Mouse (Mus musculus) myocyte (in vitro differentiated cells): ENCODE data around the gene Sox8. TPM values are rescaled to one million over a fixed set of nuclear protein-coding genes. Genes with fewer than 3 reads are reported as not detected.
A peak's percentile ranks its signal among the peaks of the same experiment; 100 is the strongest.

Source experiments
- H3K27me3 ChIP-seq: one replicate; pipeline ENCODE4 v1.6.1; 2011; ENCODE audit not compliant: control insufficient read depth, insufficient read depth, insufficient read length
- H3K36me3 ChIP-seq: one replicate; pipeline ENCODE4 v1.6.1; 2011; ENCODE audit not compliant: control insufficient read depth, insufficient read depth
- H3K4me2 ChIP-seq: one replicate; pipeline ENCODE4 v1.6.1; 2011; ENCODE audit warnings: low read depth, control low read depth
- H3K4me3 ChIP-seq: one replicate; pipeline ENCODE4 v1.5.1; 2011; ENCODE audit warnings: mild to moderate bottlenecking, control low read depth, moderate library complexity
- H3K79me2 ChIP-seq: one replicate; pipeline ENCODE4 v1.6.1; 2011; ENCODE audit not compliant: control insufficient read depth, insufficient read depth
- H3ac ChIP-seq: one replicate; pipeline ENCODE4 v1.6.1; 2011; ENCODE audit not compliant: control insufficient read depth, insufficient read length
- CEBPB ChIP-seq: IDR thresholded peaks from 2 replicates; pipeline ENCODE4 v1.6.1; 2011; ENCODE audit warnings: mild to moderate bottlenecking, moderate library complexity; ENCODE audit not compliant: poor library complexity, insufficient read depth, severe bottlenecking
- E2F4 ChIP-seq: IDR thresholded peaks from one replicate; pipeline ENCODE4 v1.6.1; 2011; ENCODE audit warnings: mild to moderate bottlenecking, control low read depth, moderate library complexity; ENCODE audit not compliant: insufficient read depth
- MAX ChIP-seq: IDR thresholded peaks from one replicate; pipeline ENCODE4 v1.6.1; 2011; ENCODE audit warnings: low read depth, mild to moderate bottlenecking, control low read depth
- MYOD1 ChIP-seq, 3 experiments: IDR thresholded peaks; one replicate each; pipeline ENCODE4 v1.6.1; 2011; ENCODE audit warnings: control low read depth in 2 of 3, low read depth in 2 of 3, mild to moderate bottlenecking in 2 of 3, moderate library complexity in 1 of 3; ENCODE audit not compliant: insufficient read length in 2 of 3, control insufficient read depth in 1 of 3
- MYOG ChIP-seq, 3 experiments: IDR thresholded peaks; one replicate each; pipeline ENCODE4 v1.6.1; 2011; ENCODE audit warnings: control low read depth in 2 of 3, low read depth in 2 of 3, mild to moderate bottlenecking in 2 of 3; ENCODE audit not compliant: insufficient read length in 2 of 3, control insufficient read depth in 1 of 3, insufficient read depth in 1 of 3
- POLR2A ChIP-seq: IDR thresholded peaks from one replicate; pipeline ENCODE4 v1.6.1; 2011; ENCODE audit warnings: low read depth, mild to moderate bottlenecking, control low read depth, moderate library complexity; ENCODE audit not compliant: insufficient read length
- POLR2AphosphoS2 ChIP-seq: IDR thresholded peaks from one replicate; pipeline ENCODE4 v1.6.1; 2011; ENCODE audit warnings: low read depth, control low read depth; ENCODE audit not compliant: insufficient read length
- REST ChIP-seq: IDR thresholded peaks from one replicate; pipeline ENCODE4 v1.6.1; 2011; ENCODE audit warnings: mild to moderate bottlenecking, control low read depth, moderate library complexity; ENCODE audit not compliant: insufficient read depth, insufficient read length
- SRF ChIP-seq: IDR thresholded peaks from one replicate; pipeline ENCODE4 v1.6.1; 2011; ENCODE audit warnings: low read depth; ENCODE audit not compliant: control insufficient read depth, insufficient read length
- TCF12 ChIP-seq: IDR thresholded peaks from one replicate; pipeline ENCODE4 v1.6.1; 2011; ENCODE audit warnings: mild to moderate bottlenecking, control low read depth; ENCODE audit not compliant: poor library complexity, insufficient read depth, severe bottlenecking
- TCF3 ChIP-seq: IDR thresholded peaks from one replicate; pipeline ENCODE4 v1.6.1; 2011; ENCODE audit warnings: low read depth, control low read depth; ENCODE audit not compliant: insufficient read length
- USF1 ChIP-seq: IDR thresholded peaks from one replicate; pipeline ENCODE4 v1.6.1; 2011; ENCODE audit warnings: low read depth, mild to moderate bottlenecking, control low read depth, moderate library complexity
- polyA plus RNA-seq: library from polyadenylated mRNA; unstranded; fragments of >200 nt; fragmentation: generic; extraction: Trizol; gene quantifications from one replicate; pipeline ENCODE4 v1.2.1, GENCODE M21; 2012; ENCODE audit warnings: missing spikeins

Gene Sox8
- polyA plus RNA-seq, 1 experiment = 14.3 TPM

GRCm38 (mm10) chr17:25602366-25602765 is 31.9 kb upstream of the Sox8 start:
- TF ChIP-seq MYOD1 (IDR thresholded peaks at IDR 0.05; ENCODE audit: control insufficient read depth in 1 of 3, insufficient read length in 2 of 3, low read depth in 2 of 3) (no peak), MAX (no peak), TCF12 (no peak), MYOG (IDR thresholded peaks at IDR 0.05; ENCODE audit: control insufficient read depth in 1 of 3, insufficient read depth in 1 of 3, insufficient read length in 2 of 3, low read depth in 2 of 3) (no peak), CEBPB (no peak), POLR2A (no peak), SRF (no peak), USF1 (no peak), E2F4 (no peak), TCF3 (no peak), POLR2AphosphoS2 (no peak), REST (no peak)
- no peak overlapping the region for H3K4me2 ChIP-seq
- H3K4me3 ChIP-seq = no peak overlapping the region
- H3K36me3 ChIP-seq = no peaks in the 10 kb centered on the region
- no peak overlapping the region for H3ac ChIP-seq
- no peaks in the 10 kb centered on the region for H3K79me2 ChIP-seq
- no peaks in the 10 kb centered on the region for H3K27me3 ChIP-seq

DNA sequence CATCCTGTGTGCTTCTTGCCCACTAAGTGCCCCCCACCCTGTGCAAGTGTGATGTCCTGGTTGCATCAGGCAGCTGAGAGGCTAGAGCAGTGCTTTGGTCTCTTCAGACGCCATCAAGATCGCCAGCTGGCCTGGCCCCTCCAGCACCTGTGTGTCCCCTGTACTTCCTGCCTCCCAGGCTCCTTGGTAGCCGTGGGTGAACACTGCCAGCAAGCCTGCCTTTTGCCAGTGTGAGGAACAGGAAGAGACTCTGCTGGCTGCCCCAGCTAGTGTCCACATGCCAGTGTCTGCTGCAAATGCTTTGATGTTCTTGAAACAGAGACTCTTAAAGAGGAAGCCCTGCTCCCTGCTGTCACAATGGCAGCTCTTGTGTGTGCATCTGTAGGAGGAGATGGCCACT is 27.1 kb upstream of the Sox8 start:
- no peak overlapping the region for H3ac ChIP-seq
- H3K27me3 ChIP-seq = no peaks in the 10 kb centered on the region
- TF ChIP-seq MYOG (IDR thresholded peaks at IDR 0.05; ENCODE audit: control insufficient read depth in 1 of 3, insufficient read depth in 1 of 3, insufficient read length in 2 of 3, low read depth in 2 of 3) (peak in 1 of 3 experiments; percentile 53), POLR2AphosphoS2 (no peak), SRF (no peak)
- H3K79me2 ChIP-seq = no peaks in the 10 kb centered on the region
- peaks cover 7% of the 10 kb centered on the region for H3K36me3 ChIP-seq
- no peak overlapping the region for H3K4me2 ChIP-seq
- H3K4me3 ChIP-seq = no peak overlapping the region

DNA sequence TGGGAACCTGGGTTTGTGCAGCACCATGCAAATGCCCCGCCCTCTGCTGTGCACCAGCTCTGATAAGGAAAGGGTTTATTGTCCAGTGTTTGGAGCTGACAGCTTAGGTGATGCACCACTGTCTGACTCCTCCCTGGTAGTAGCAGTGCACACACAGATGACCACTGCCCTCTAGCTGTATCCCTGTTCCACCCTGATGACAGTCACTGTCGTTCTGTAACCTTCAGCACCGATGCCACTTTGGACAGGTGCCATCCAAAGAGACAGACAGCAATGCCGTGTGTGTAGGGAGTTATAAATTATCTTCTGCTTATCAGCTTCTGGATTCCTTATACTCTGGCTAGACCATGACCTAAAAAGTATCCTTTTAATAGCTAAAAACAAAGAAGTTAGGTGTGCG is 25.0 kb upstream of the Sox8 start:
- TF ChIP-seq MYOG (IDR thresholded peaks at IDR 0.05; ENCODE audit: control insufficient read depth in 1 of 3, insufficient read depth in 1 of 3, insufficient read length in 2 of 3, low read depth in 2 of 3) = no peak
- H3K27me3 ChIP-seq = no peaks in the 10 kb centered on the region
- H3K4me2 ChIP-seq = no peak overlapping the region
- no peak overlapping the region for H3K4me3 ChIP-seq
- H3ac ChIP-seq = no peak overlapping the region
- H3K36me3 ChIP-seq = peaks cover 9% of the 10 kb centered on the region
- no peaks in the 10 kb centered on the region for H3K79me2 ChIP-seq

- Histone ChIP-seq H3K4me3 (no peak overlapping the region), H3K36me3 (peaks cover 15% of the 10 kb centered on the region), H3ac (no peak overlapping the region), H3K79me2 (no peaks in the 10 kb centered on the region), H3K27me3 (no peaks in the 10 kb centered on the region), H3K4me2 (no peak overlapping the region)
- TF ChIP-seq MYOG (IDR thresholded peaks at IDR 0.05; ENCODE audit: control insufficient read depth in 1 of 3, insufficient read depth in 1 of 3, insufficient read length in 2 of 3, low read depth in 2 of 3) (no peak), USF1 (no peak), CEBPB (no peak), MYOD1 (IDR thresholded peaks at IDR 0.05; ENCODE audit: control insufficient read depth in 1 of 3, insufficient read length in 2 of 3, low read depth in 2 of 3) (no peak), POLR2A (no peak), REST (no peak), SRF (no peak), TCF12 (no peak), E2F4 (no peak)
These were observed 23.1 kb upstream of the Sox8 start for GRCm38 (mm10) chr17:25593411-25594261.

DNA sequence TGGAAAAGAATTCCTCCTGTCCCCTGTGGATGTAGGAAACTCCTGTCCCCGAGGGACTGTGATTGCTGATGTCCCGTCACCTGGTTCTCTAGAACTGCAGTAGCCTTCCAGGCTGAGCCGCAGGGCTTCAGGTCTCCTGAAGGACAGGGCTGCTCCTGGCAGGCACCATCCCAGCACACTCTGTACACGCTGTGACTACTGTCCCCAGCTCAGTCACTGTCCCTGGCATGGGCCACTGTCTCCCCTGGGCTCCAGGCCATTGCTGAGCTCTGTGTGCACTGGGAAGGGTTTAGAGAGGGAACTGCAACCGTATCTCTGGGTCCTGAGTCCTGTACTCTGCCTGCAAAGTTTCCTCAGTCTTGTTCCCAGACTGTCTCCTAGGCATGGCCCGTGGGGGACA is 21.9 kb upstream of the Sox8 start:
- Histone ChIP-seq H3K4me2 (no peak overlapping the region), H3K27me3 (no peaks in the 10 kb centered on the region), H3K36me3 (peaks cover 16% of the 10 kb centered on the region), H3K79me2 (no peaks in the 10 kb centered on the region), H3ac (no peak overlapping the region), H3K4me3 (no peak overlapping the region)
- TF ChIP-seq MAX (no peak), E2F4 (no peak), MYOG (IDR thresholded peaks at IDR 0.05; ENCODE audit: control insufficient read depth in 1 of 3, insufficient read depth in 1 of 3, insufficient read length in 2 of 3, low read depth in 2 of 3) (no peak), TCF12 (no peak), USF1 (no peak), MYOD1 (IDR thresholded peaks at IDR 0.05; ENCODE audit: control insufficient read depth in 1 of 3, insufficient read length in 2 of 3, low read depth in 2 of 3) (no peak), TCF3 (no peak), SRF (no peak), POLR2A (no peak), CEBPB (no peak), REST (no peak), POLR2AphosphoS2 (no peak)
